Mouse (Mus musculus) cerebellum, postnatal 10 days (tissue): ENCODE data around the gene Fbln7.

Source experiments
- DNase-seq, 2 experiments: peaks; one replicate each; pipeline ENCODE4 v3.0.0; 2021; ENCODE audit warnings: mixed read lengths in 2 of 2

Gene Fbln7

GRCm38 (mm10) chr2:128862636-128863035 is at the start of gene Fbln7:
TSS of gene Fbln7 (plus strand) at chr2:128862981.
- no peak for DNase-seq

GRCm38 (mm10) chr2:128816311-128816710 is 46.5 kb upstream of the Fbln7 start:
- peak; percentile 12 to 15 for DNase-seq

GRCm38 (mm10) chr2:128816916-128817315 is 45.9 kb upstream of the Fbln7 start:
- DNase-seq = no peak

DNA sequence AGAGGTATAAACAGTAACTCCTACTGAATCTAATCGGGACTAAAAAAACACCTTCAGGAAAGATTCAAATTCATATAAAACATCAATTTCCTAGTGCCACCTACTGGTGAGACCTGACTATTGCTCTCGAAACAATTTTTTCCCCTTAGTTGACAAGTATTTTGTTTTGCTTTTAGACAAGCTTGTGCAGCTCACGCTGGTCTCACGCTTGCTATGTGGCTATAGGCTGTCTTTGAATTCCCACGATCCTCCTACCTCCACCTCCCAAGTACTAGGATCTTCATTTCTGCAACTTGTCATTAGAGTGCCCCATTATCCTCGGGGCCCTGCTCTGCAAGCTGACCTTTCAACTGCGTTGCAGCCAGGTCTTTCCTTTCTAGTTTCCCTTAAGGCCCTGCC is 45.4 kb upstream of the Fbln7 start:
- DNase-seq = peak; percentile 67 to 81

DNA sequence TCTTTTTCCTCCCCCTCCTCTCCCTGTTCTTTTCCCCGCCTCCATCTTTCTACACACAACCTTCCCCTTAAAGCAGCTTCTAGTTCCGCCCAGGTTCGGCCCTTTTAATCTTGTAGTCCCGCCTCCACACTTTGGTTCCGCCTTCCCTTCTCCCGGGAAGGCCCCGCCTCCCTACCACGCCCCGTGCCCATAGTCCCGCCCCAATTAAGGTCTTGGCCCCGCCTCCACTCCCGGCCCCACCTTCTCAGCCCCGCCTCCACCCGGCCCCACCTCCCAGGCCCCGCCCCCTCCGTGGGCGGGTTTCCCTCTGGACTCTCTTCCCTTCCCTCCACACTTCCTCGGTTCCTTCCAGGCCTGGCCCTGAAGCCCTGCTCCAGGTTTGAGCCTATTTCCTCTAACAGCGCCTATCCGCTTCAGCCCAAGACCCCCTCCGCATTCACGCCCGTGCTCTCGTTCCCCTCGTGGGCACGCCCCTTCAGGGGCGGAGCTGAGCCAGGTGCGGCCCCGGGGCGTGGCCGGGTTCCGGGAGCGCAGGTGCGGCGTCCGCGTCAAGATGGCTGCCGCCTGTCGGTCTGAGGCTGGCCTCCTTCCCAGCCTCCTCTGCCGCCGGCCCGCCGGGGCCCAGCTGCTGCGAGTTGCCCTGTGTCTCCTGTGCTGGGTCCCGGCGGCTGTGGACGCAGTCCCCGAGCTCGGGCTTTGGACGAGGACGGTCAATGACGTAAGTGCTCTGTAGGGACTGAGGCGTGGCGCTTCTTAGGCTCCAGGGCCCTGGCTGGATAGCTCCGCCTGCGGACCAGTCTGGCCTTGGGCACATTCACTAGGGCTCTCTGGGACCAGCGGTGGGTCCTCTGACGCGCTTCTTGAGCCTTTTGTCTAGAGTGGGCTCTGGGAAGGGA is 44.7 kb upstream of the Fbln7 start, which contains the start of gene Tmem87b:
TSS of gene Tmem87b (plus strand) at position 333 of the 896 bp plus-strand sequence.
- peak; percentile 100 for DNase-seq

DNA sequence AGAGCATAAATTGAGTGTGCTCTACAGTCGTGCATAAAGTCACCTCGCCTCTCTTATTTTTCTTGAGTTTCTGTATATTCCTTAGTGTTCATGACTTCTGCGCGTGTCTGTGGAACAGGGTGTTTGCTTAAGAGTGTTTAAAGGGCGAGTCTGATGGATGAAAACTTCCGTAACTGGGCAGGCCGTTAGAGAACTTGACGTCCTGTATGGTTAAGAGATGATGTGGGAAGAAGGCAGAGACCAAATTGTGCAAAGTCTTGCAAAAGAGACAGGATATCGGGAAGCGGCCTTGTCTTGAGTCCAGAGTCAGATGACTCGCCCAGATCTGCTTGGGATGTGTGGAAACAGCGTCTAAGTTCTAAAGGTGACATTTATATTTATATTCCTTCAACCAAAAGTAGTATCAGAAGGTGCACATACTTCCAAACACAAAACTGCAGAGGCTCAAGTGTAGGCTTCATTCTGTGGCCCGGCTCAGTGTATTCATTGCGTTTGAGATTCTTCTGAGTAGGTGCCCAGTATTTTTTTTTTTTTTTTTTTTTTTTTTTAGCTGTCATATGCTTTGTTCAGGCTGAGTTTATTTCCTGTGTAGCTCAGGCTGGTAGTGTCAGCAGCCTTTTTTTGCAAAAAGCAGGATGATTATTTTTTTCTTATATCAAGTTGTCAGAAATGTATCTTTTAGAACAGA is 43.7 kb upstream of the Fbln7 start:
- DNase-seq = peak in 1 of 2 experiments; percentile 6

DNA sequence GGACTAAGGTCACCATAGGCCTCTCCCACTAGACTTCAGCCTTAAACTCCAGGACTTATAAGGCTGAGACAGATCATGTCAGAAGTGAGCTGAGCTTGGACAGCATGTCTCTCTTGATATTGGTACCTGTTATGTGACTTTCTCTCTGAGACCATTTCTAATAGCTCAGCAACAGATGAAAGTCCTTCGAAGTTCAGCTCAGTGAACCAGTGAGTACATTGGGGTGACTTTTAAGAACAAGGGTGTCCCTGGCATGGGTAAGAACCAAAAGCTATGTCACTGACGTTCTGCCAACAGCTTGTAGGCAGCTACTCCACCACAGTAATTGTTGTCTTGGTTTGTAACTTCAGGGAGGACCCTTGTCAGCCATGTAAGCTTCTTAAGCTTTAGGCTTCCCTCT is 42.1 kb upstream of the Fbln7 start:
- no peak for DNase-seq

DNA sequence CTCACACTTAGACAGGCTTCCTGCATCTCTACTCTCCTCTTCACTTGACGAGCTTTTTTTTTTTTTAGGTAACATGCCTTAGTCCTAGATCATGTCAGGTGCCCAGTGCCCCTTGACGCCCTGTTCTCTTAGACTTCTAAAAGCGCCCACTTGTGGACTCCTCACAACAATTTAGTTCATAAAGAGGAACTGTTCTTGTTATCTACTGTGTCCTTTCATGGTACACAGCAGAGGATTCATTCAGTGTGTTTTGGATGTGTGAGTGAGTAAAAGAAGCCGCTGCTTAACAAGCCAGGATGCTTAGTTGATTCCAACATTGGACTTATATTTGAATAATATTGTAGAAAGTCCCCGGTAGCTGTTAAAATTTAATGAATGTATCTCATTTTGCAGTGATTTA is 38.9 kb upstream of the Fbln7 start:
- DNase-seq = no peak

DNA sequence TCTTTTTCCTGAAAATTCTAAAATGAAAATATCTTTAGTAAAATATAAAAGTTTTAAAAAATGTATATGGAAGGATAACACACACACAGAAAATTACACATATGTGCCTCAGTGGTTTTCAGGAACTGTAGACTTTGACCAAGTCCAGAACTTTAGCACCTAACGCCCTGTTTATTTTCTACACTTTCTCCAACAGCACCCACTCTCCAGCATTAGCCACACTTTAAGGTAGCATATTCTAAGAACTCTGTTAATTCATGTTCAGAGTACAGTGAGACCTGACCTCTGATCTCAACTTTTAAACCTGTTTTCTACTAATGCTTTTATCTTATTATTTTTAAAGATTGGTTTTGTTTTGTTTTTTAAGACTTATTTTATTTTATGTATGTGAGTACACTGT is 35.0 kb upstream of the Fbln7 start:
- DNase-seq = no peak

DNA sequence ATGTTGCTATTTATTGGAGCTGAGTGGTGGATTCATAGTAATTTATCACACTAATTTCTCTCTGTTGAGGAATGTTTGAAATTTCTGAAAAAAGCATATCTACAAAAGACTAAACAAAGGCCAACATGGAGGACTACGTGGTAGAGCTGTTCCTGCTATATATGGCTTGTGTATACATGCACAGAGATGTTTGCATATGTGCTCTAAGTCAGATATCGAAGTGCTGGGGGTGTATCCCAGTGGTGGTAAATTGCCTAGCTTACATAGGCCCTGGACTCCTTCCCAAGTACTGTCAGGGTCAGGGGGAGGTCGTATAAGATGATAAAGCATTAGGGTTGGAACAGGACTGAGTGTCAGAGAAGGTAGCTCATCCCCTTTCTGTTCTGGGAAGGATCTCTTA is 30.2 kb upstream of the Fbln7 start:
- no peak for DNase-seq

DNA sequence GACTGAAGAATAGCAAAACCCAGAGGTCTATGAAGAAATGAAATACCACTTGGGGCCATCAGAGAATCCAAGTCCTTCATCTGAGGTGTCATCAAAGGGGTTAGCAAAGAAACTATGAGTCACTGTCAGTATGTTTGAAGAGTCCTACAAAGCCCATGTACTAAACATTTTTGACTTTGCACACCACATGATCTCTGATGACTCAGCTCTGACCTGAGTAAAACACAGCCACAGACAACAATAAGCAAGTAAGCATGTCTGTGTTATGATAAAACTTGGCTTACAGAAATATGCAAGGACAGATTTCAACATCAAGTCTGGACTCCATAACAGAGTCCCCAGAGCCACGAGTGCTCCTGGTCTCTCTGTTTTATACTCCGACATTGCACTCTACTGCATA is 29.7 kb upstream of the Fbln7 start:
- no peak for DNase-seq

DNA sequence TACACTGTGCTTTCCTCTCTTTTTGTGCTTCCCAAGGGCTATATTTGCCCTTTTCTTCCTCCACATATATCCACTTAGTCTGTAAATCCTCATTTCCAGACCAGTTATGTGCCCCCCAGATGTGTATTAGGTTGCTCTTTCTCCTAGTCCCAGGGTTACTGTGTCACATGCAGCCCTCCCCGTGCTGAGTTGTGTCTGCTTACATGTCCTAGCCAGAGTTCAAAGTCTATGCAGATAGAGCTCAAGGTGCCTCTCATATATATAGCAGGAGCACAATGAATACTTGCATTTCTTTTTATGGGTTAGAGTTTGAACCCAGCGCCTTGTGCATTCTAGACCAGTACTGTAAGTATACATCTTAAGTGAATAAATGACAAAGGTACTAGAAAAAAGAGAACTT is 29.3 kb upstream of the Fbln7 start:
- no peak for DNase-seq

DNA sequence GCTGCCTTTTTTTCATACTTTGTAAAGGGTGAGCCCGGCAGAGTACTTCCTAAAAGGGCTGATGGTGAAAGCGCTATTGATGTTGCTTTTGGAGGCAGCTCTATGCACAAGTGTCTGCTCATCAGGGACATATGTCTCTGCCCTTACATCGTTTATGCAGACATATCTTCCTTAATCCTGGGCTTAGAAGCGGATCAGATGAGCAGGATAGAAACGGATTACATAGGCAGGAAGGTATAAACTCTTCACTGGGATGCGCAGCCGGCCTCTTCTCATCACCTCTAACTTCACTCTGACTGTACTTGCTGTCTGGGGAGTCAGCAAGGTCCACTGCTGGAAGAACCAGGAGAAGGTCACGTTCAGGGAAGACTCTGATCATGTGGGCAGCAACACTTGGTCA is 25.2 kb upstream of the Fbln7 start:
- no peak for DNase-seq

GRCm38 (mm10) chr2:128838611-128839010 is 24.2 kb upstream of the Fbln7 start:
- no peak for DNase-seq

- DNase-seq = no peak
These were observed 23.3 kb upstream of the Fbln7 start for GRCm38 (mm10) chr2:128839501-128839900.

- no peak for DNase-seq
These were observed 20.3 kb upstream of the Fbln7 start for GRCm38 (mm10) chr2:128842437-128842836.

- no peak for DNase-seq
These were observed 12.7 kb upstream of the Fbln7 start for GRCm38 (mm10) chr2:128850036-128850435.

- DNase-seq = no peak
These were observed 6.1 kb upstream of the Fbln7 start for GRCm38 (mm10) chr2:128856673-128857072.

DNA sequence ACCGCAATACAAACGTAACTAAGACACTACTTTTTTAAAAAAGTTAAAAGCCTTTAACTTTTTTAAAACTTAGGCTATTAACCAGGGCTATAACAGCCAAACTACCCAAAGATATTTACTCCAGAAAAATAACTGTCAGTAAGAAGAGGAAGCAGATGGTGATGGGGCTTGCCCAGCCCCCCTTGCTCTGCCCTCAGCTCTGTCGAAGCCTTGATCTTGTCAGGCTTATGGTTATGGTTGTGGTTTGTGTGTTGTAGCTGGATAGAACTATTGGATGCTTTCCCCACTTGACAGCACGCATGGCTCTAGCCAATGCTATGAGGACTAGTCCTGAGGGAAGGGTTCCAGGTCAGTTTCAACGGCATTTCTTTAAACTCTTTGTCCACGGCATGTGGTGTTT is 3.8 kb upstream of the Fbln7 start:
- DNase-seq = no peak

DNA sequence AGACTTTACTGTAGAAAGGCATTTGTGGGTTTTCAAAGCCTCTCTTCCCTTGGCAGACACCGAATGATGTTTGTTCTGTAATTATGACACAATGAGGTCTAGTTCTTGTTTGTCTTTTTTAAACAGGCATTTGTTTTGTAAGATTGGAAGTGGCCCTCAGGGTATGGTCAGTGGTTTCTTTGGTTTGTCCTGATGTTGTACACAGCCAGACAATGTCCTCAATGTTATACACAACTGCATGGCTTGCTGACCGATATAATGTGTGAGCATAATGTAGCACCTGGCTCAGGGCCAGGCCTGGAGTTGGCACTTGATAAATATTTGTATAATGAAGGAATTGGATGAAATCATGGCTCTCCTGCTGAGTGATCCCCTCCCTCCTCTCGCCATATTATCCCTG is 2.9 kb upstream of the Fbln7 start:
- peak; percentile 20 to 27 for DNase-seq

- peak; percentile 60 to 70 for DNase-seq
These were observed 1.1 kb downstream of the Fbln7 start for GRCm38 (mm10) chr2:128863777-128864331.

DNA sequence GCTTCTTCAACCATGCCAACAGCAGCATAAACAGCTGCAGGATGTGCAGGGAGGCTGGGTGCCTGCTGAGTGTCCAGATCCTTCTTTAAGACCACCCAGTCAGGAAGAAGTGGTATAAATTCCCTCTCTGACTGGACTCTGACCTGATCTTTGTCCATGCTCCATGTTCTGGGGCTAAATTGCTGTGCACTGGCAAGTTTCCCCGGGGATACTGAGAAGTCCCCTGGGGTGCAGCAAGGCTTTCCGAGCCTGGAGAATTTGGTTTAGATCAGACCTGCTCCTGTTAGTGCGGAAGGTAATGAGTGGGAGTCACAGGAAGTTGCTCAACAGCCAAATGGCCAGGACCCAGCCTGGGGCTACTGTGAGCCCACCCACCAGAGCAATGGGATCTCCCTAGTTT is 2.3 kb downstream of the Fbln7 start:
- DNase-seq = no peak

- no peak for DNase-seq
These were observed 8.9 kb downstream of the Fbln7 start for GRCm38 (mm10) chr2:128871656-128872055.

- no peak for DNase-seq
These were observed 9.5 kb downstream of the Fbln7 start for GRCm38 (mm10) chr2:128872256-128872655.
